Mouse (Mus musculus): ENCODE results near the gene Tchp. TPM values are rescaled to one million over a fixed set of nuclear protein-coding genes. Genes with fewer than 3 reads are reported as not detected.

Tchp gene
- polyA plus RNA-seq, 1 experiment from 2014 or later = 21.0 TPM

DNA sequence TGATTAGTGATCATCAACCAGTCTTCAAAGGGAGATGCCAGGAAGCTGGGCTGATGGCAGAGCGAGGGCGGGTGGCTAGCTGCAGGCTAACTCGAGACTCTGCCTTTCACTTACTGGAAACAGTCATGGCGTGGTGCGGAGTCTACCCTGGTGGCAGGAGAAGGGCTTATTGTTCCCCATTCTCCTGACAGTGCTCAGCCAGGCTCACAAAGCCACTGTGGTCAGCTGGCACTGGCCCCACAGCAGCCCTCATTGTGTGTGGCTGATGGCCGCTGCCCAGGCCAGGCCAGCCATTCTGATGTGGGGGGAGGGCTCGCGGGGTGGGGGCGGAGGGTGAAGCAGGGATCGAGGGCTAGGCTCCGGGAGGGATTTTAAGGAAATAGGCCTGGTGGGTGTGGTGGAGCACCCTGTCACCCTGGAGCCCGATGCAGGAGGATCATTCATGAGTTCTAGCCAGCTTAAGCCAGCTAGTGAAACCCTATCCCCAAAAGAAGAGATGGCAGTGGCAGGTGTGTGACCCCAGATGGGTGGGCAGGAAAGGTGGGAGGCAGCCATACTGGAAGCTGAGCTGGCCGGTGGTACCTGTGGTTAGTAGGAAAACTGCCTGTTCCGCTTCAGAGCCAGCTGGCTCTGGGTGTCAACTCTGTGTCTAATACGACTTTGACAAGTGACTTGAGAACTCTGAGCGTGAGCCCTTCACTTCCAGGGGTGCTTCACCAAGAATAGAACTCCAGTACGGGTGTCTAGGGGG is 27.5 kb upstream of the Tchp start:
- peaks cover 29% of the 10 kb centered on the region for H3K4me1 ChIP-seq (replicated peaks)
- peak overlapping the region; percentile 45; the same call in 1 of the 2 replicates for H3K27ac ChIP-seq
- H3K9me3 ChIP-seq = no peaks in the 10 kb centered on the region
- no peak overlapping the region for H3K9ac ChIP-seq (replicated peaks)
- H3K4me2 ChIP-seq = no peak overlapping the region
- WGBS = 72% methylated on average over 17 of the region's 17 CpGs
- H3K36me3 ChIP-seq = peaks cover 24% of the 10 kb centered on the region
- ATAC-seq (ENCODE audit: insufficient number of reproducible peaks, insufficient read depth, low FRiP score, low TSS enrichment, low read depth) = no peak
- no peaks in the 10 kb centered on the region for H3K27me3 ChIP-seq
- no peak overlapping the region for H3K4me3 ChIP-seq (replicated peaks)

DNA sequence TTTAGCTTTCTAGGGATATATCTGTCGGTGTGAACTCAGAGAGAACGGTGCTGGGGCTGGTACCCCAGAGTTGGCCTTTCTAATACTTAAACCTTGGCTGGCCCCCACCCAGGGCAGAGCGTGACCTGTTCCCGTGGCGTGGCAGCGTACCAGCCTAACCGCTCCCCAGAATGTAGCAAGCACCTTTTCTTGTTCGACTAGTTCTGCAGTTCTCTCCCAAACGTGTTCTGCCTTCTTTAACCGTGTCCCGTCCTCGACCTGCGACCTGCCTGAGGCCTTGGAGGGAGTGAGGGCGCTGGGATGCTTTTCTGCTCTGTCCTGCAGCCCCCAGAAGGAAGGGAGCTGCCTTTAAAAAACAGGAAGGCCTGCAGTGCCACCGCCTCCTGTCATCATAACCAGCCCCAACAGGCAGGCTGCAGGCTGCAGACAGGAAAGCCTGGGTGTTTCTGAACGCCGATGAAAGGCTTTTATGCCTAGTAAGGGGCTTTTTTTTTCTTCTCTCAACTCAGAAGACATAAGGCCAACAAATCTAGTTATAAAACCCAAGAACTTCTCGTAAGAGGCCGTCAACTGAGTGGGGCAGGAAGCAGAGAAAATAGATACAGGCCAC is 26.8 kb upstream of the Tchp start:
- H3K27ac ChIP-seq = peak overlapping the region; percentile 24; the same call in 1 of the 2 replicates

GRCm38 (mm10) chr5:114681717-114682116 is 25.8 kb upstream of the Tchp start:
- H3K4me3 ChIP-seq (replicated peaks) = no peak overlapping the region
- no peaks in the 10 kb centered on the region for H3K27me3 ChIP-seq
- H3K27ac ChIP-seq = peak overlapping the region; percentile 41; the same call in 1 of the 2 replicates
- no peak overlapping the region for H3K4me2 ChIP-seq
- no peak overlapping the region for H3K9ac ChIP-seq (replicated peaks)
- no peak for ATAC-seq (ENCODE audit: insufficient number of reproducible peaks, insufficient read depth, low FRiP score, low TSS enrichment, low read depth)
- no peaks in the 10 kb centered on the region for H3K9me3 ChIP-seq
- WGBS = 70% methylated on average over 8 of the region's 8 CpGs
- peaks cover 29% of the 10 kb centered on the region for H3K4me1 ChIP-seq (replicated peaks)
- peaks cover 8% of the 10 kb centered on the region for H3K36me3 ChIP-seq

More for the DNA sequence above, 26.8 kb upstream of the Tchp start:
- H3K36me3 ChIP-seq = peaks cover 17% of the 10 kb centered on the region
- no peak overlapping the region for H3K9ac ChIP-seq (replicated peaks)
- H3K9me3 ChIP-seq = no peaks in the 10 kb centered on the region
- ATAC-seq (ENCODE audit: insufficient number of reproducible peaks, insufficient read depth, low FRiP score, low TSS enrichment, low read depth) = no peak
- H3K4me3 ChIP-seq (replicated peaks) = no peak overlapping the region
- 56% methylated on average over 19 of the region's 19 CpGs for WGBS
- peaks cover 29% of the 10 kb centered on the region for H3K4me1 ChIP-seq (replicated peaks)
- H3K4me2 ChIP-seq = no peak overlapping the region
- no peaks in the 10 kb centered on the region for H3K27me3 ChIP-seq

- Histone ChIP-seq H3K9me3 (no peaks in the 10 kb centered on the region), H3K4me2 (no peak overlapping the region), H3K27me3 (no peaks in the 10 kb centered on the region; the same call in 1 of the 2 replicates), H3K4me1 (replicated peaks) (peaks cover 30% of the 10 kb centered on the region), H3K27ac (no peak overlapping the region), H3K36me3 (no peaks in the 10 kb centered on the region), H3K4me3 (replicated peaks) (no peak overlapping the region), H3K9ac (replicated peaks) (no peak overlapping the region)
- no peak for ATAC-seq (ENCODE audit: insufficient number of reproducible peaks, insufficient read depth, low FRiP score, low TSS enrichment, low read depth)
- 89% methylated on average over 5 of the region's 5 CpGs for WGBS
Observed at GRCm38 (mm10) chr5:114685986-114686385, 21.6 kb upstream of the Tchp start.

GRCm38 (mm10) chr5:114686726-114687210 is 20.8 kb upstream of the Tchp start:
- H3K4me2 ChIP-seq = no peak overlapping the region
- H3K27ac ChIP-seq = no peak overlapping the region
- WGBS = 56% methylated on average over 7 of the region's 7 CpGs
- H3K9ac ChIP-seq (replicated peaks) = no peak overlapping the region
- H3K27me3 ChIP-seq = peaks cover under 1% of the 10 kb centered on the region; the same call in 1 of the 2 replicates
- peaks cover 28% of the 10 kb centered on the region for H3K4me1 ChIP-seq (replicated peaks)
- H3K4me3 ChIP-seq (replicated peaks) = no peak overlapping the region
- no peaks in the 10 kb centered on the region for H3K36me3 ChIP-seq
- ATAC-seq (ENCODE audit: insufficient number of reproducible peaks, insufficient read depth, low FRiP score, low TSS enrichment, low read depth) = no peak
- no peaks in the 10 kb centered on the region for H3K9me3 ChIP-seq

DNA sequence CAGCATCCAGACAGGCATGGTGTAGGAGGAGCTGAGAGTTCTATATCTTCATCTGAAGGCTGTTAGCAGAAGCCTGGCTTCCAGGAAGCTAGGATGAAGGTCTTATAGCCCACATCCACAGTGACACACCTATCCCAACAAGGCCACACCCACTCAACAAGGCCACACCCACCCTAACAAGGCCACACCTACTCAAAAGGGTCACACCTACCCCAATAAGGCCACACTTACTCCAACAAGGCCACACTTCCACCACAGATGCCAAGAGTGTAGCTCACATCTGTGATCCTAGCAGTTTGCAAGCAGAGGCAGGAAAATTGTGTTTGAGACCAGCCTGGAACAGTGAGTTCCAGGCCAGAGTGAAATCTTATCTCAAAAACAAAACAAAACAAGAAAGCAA is 19.7 kb upstream of the Tchp start:
- Histone ChIP-seq H3K27me3 (peaks cover 5% of the 10 kb centered on the region; the same call in 1 of the 2 replicates), H3K27ac (no peak overlapping the region), H3K4me3 (replicated peaks) (no peak overlapping the region), H3K9me3 (no peaks in the 10 kb centered on the region), H3K9ac (replicated peaks) (no peak overlapping the region), H3K4me1 (replicated peaks) (peaks cover 21% of the 10 kb centered on the region), H3K36me3 (no peaks in the 10 kb centered on the region), H3K4me2 (no peak overlapping the region)
- no peak for ATAC-seq (ENCODE audit: insufficient number of reproducible peaks, insufficient read depth, low FRiP score, low TSS enrichment, low read depth)

DNA sequence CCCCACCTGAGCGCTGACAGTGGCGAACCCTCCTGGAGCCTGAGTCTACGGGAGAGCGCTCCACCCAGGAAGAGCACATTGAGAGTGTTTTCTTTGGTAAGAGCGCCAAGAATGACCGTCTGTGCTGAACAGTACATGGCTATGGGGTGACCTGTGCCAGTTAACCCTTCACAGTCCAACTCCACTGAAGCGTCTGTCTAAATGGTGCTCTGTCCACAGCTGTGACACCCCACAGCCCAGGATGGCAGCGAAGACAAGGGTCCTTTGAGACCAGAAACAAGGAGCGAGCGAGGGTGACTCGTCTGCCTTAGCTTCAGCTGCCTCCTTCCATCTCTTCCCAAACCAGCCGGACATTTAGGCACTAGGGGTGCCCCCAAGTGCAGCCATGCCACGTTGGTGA is 18.9 kb upstream of the Tchp start:
- peak overlapping the region; percentile 89; the same call in 1 of the 2 replicates for H3K4me2 ChIP-seq
- peaks cover 18% of the 10 kb centered on the region for H3K4me1 ChIP-seq (replicated peaks)
- H3K27me3 ChIP-seq = peaks cover 5% of the 10 kb centered on the region; the same call in 1 of the 2 replicates
- no peaks in the 10 kb centered on the region for H3K36me3 ChIP-seq
- no peak overlapping the region for H3K9ac ChIP-seq (replicated peaks)
- 89% methylated on average over 13 of the region's 13 CpGs for WGBS
- H3K4me3 ChIP-seq (replicated peaks) = no peak overlapping the region
- ATAC-seq (ENCODE audit: insufficient number of reproducible peaks, insufficient read depth, low FRiP score, low TSS enrichment, low read depth) = no peak
- H3K9me3 ChIP-seq = no peaks in the 10 kb centered on the region
- H3K27ac ChIP-seq = no peak overlapping the region

- ATAC-seq (ENCODE audit: insufficient number of reproducible peaks, insufficient read depth, low FRiP score, low TSS enrichment, low read depth) = no peak
Observed at GRCm38 (mm10) chr5:114689700-114690366, 17.7 kb upstream of the Tchp start.

GRCm38 (mm10) chr5:114690633-114691567 is 16.7 kb upstream of the Tchp start, which contains the start of gene Gltp:
Gene Gltp, minus strand, starts transcription at chr5:114690984.
- ATAC-seq (ENCODE audit: insufficient number of reproducible peaks, insufficient read depth, low FRiP score, low TSS enrichment, low read depth) = peak; percentile 93
- WGBS = 5% methylated on average over 75 of the region's 75 CpGs
- Histone ChIP-seq H3K9me3 (no peaks in the 10 kb centered on the region), H3K36me3 (no peaks in the 10 kb centered on the region), H3K27me3 (peaks cover 5% of the 10 kb centered on the region; the same call in 1 of the 2 replicates), H3K4me3 (replicated peaks) (peak within 1 kb of the TSS; percentile 78), H3K4me2 (peak within 1 kb of the TSS; percentile 89), H3K4me1 (replicated peaks) (peaks cover 18% of the 10 kb centered on the region), H3K27ac (peak within 1 kb of the TSS; percentile 25; the same call in 1 of the 2 replicates), H3K9ac (replicated peaks) (peak within 1 kb of the TSS; percentile 81)

More at GRCm38 (mm10) chr5:114689700-114690366, 17.7 kb upstream of the Tchp start:
- Histone ChIP-seq H3K27me3 (peaks cover 5% of the 10 kb centered on the region; the same call in 1 of the 2 replicates), H3K9ac (replicated peaks) (peak overlapping the region; percentile 81), H3K36me3 (no peaks in the 10 kb centered on the region), H3K4me2 (peak overlapping the region; percentile 89), H3K4me3 (replicated peaks) (peak overlapping the region; percentile 78), H3K4me1 (replicated peaks) (peaks cover 18% of the 10 kb centered on the region), H3K9me3 (no peaks in the 10 kb centered on the region), H3K27ac (peak overlapping the region; percentile 25; the same call in 1 of the 2 replicates)
- WGBS = 17% methylated on average over 16 of the region's 16 CpGs

- Histone ChIP-seq H3K4me3 (replicated peaks) (no peak overlapping the region), H3K36me3 (no peaks in the 10 kb centered on the region), H3K4me1 (replicated peaks) (peaks cover 4% of the 10 kb centered on the region; the same call in 1 of the 2 replicates), H3K27ac (no peak overlapping the region), H3K9me3 (no peaks in the 10 kb centered on the region), H3K9ac (replicated peaks) (no peak overlapping the region), H3K4me2 (no peak overlapping the region), H3K27me3 (peaks cover 5% of the 10 kb centered on the region; the same call in 1 of the 2 replicates)
- 68% methylated on average over 5 of the region's 5 CpGs for WGBS
- no peak for ATAC-seq (ENCODE audit: insufficient number of reproducible peaks, insufficient read depth, low FRiP score, low TSS enrichment, low read depth)
Observed at GRCm38 (mm10) chr5:114695775-114696174, 11.8 kb upstream of the Tchp start.

All from limb, embryonic 12.5 days (tissue).